Mouse (Mus musculus): Measurements from ENCODE around the gene Vps18. TPM values are rescaled to one million over a fixed set of nuclear protein-coding genes. Genes with fewer than 3 reads are reported as not detected.

Vps18 gene
- total RNA-seq, 2 experiments from 2014 or later, result 2.1 to 3.7 TPM

- no peak for ATAC-seq (replicated peaks; ENCODE audit: low FRiP score, poor library complexity, severe bottlenecking)
Observed at GRCm38 (mm10) chr2:119335535-119335934, 47.0 kb downstream of the Vps18 start.

GRCm38 (mm10) chr2:119336002-119336401 is 47.5 kb downstream of the Vps18 start:
- no peak for ATAC-seq (replicated peaks; ENCODE audit: low FRiP score, poor library complexity, severe bottlenecking)

GRCm38 (mm10) chr2:119336470-119336869 is 47.9 kb downstream of the Vps18 start:
- no peak for ATAC-seq (replicated peaks; ENCODE audit: low FRiP score, poor library complexity, severe bottlenecking)

DNA sequence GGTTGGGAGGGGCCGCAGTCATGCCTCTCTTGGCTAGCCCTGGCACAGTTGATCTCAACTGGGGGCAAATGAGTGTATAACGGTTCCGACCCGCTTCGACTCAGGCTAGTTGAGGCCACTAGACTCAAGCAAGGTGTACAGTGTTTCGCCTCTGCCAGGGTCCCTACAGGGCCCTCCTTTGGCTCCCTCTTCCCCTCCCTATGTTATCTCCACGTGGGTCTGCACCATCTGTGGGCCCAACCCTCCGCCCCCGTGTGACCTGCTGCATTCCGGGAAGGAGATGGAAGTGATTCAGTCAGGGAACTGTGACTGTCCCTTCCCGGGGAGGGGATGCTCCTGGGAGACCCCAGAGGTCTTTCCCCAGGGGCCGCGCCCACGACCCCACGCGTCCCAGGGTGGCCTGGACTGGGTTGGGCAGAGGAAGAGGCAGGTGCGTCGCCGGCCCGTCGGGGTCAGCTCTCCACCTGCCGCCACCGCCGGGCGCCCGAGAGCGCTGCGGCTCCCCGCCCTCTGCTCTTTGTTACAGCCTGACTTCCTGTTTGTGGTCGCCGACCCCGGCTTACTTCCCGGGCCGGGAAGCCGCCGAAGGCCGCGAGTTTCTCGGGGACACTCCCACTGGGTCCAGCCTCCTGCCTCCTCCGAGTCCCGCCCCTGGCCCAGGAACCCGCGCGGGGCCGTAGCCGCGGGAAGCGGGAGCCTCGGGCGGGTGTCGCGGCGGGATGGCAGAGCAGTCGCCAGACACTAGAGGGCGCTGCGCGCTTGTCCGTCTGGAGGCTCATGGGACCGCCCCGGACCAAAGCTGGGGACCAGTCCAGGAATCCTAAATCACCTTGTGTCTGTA is 49.1 kb downstream of the Vps18 start:
- ATAC-seq (replicated peaks; ENCODE audit: low FRiP score, poor library complexity, severe bottlenecking), result peak; percentile 89

DNA sequence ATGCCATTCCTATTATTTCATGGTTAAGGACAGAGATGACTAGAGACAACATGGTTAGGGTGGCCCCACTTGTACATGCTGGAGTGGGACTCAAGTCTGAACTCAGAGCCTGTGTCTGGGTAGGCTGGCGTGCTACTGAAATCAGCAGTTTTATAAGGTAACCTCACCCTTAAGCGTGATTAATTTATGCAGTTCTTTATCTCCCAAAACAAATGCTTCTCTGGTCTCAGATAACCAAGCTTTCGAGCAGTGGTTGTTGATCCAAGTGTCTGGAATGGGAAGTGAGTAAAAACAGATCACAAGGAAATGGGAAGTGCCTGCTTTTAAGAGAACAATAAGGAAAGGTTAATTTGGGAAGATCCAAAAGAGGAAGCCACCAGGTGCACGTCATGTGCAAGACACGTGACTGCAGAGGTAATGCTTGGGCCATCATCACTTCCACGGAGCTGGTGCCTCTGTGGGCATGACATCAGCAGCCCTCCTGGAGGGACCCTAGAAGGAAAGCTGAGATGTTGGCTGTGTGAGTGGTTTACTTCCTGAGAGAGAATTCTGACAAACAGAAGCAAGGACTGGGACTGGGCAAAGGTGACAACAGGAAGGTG is 56.1 kb downstream of the Vps18 start:
- ATAC-seq (replicated peaks; ENCODE audit: low FRiP score, poor library complexity, severe bottlenecking), result no peak

Other genes with a start within 250 kb of the Vps18 start
- 282 and 376 TPM in 2 replicates for gene Knl1, start 241.6 kb upstream of the Vps18 start, total RNA-seq (2015; ENCODE audit: low replicate concordance)
- 418 and 469 TPM in 2 replicates for gene Knl1, start 241.6 kb upstream of the Vps18 start, total RNA-seq (2017; ENCODE audit: low replicate concordance)
- 51.2 and 66.7 TPM in 2 replicates for gene Rad51, start 175.9 kb upstream of the Vps18 start, total RNA-seq (2015; ENCODE audit: low replicate concordance)
- gene Rad51, start 175.9 kb upstream of the Vps18 start, total RNA-seq (2017; ENCODE audit: low replicate concordance), result 23.8 and 50.4 TPM in 2 replicates
- gene Rmdn3, start 131.7 kb upstream of the Vps18 start, total RNA-seq (2015; ENCODE audit: low replicate concordance), result 38.9 and 41.1 TPM in 2 replicates
- 75.8 and 76.1 TPM in 2 replicates for gene Rmdn3, start 131.7 kb upstream of the Vps18 start, total RNA-seq (2017; ENCODE audit: low replicate concordance)
- not detected in 2 replicates for gene Gchfr, start 121.0 kb upstream of the Vps18 start, total RNA-seq (2015; ENCODE audit: low replicate concordance)
- not detected in 2 replicates for gene Gchfr, start 121.0 kb upstream of the Vps18 start, total RNA-seq (2017; ENCODE audit: low replicate concordance)
- not detected in 2 replicates for gene Gm14137, start 114.2 kb upstream of the Vps18 start, total RNA-seq (2015; ENCODE audit: low replicate concordance)
- gene Gm14137, start 114.2 kb upstream of the Vps18 start, total RNA-seq (2017; ENCODE audit: low replicate concordance), result 0.53 TPM in 1 of 2 replicates, not detected in the other
- gene Zfyve19, start 80.1 kb upstream of the Vps18 start, total RNA-seq (2015; ENCODE audit: low replicate concordance), result 5.4 and 17.6 TPM in 2 replicates
- gene Zfyve19, start 80.1 kb upstream of the Vps18 start, total RNA-seq (2017; ENCODE audit: low replicate concordance), result 5.1 and 12.1 TPM in 2 replicates
- gene Dnajc17, start 79.9 kb upstream of the Vps18 start, total RNA-seq (2015; ENCODE audit: low replicate concordance), result 8.4 and 13.3 TPM in 2 replicates
- gene Dnajc17, start 79.9 kb upstream of the Vps18 start, total RNA-seq (2017; ENCODE audit: low replicate concordance), result 24.7 and 54.9 TPM in 2 replicates
- not detected in 2 replicates for gene Ppp1r14d, start 58.8 kb upstream of the Vps18 start, total RNA-seq (2015; ENCODE audit: low replicate concordance)
- not detected in 2 replicates for gene Ppp1r14d, start 58.8 kb upstream of the Vps18 start, total RNA-seq (2017; ENCODE audit: low replicate concordance)
- gene Spint1, start 51.4 kb upstream of the Vps18 start, total RNA-seq (2015; ENCODE audit: low replicate concordance), result not detected in 2 replicates
- not detected in 2 replicates for gene Spint1, start 51.4 kb upstream of the Vps18 start, total RNA-seq (2017; ENCODE audit: low replicate concordance)
- not detected in 2 replicates for gene Rhov, start 17.5 kb upstream of the Vps18 start, total RNA-seq (2015; ENCODE audit: low replicate concordance)
- gene Rhov, start 17.5 kb upstream of the Vps18 start, total RNA-seq (2017; ENCODE audit: low replicate concordance), result not detected in 2 replicates
- gene Dll4, start 37.0 kb downstream of the Vps18 start, total RNA-seq (2015; ENCODE audit: low replicate concordance), result not detected in 2 replicates
- gene Dll4, start 37.0 kb downstream of the Vps18 start, total RNA-seq (2017; ENCODE audit: low replicate concordance), result not detected in 2 replicates
- gene Chac1, start 62.5 kb downstream of the Vps18 start, total RNA-seq (2015; ENCODE audit: low replicate concordance), result 4.3 TPM in 1 of 2 replicates, not detected in the other
- gene Chac1, start 62.5 kb downstream of the Vps18 start, total RNA-seq (2017; ENCODE audit: low replicate concordance), result 0.13 TPM in 1 of 2 replicates, not detected in the other
- 10.9 and 11.9 TPM in 2 replicates for gene Ino80, start 188.9 kb downstream of the Vps18 start, total RNA-seq (2015; ENCODE audit: low replicate concordance)
- 10.0 and 11.1 TPM in 2 replicates for gene Ino80, start 188.9 kb downstream of the Vps18 start, total RNA-seq (2017; ENCODE audit: low replicate concordance)